Mouse (Mus musculus): ENCODE results near the gene Ophn1.

Gene Ophn1

GRCm38 (mm10) chrX:98890406-98891116 is at the start of gene Ophn1:
Gene Ophn1 (minus strand): TSS chrX:98891025.
- DNase-seq (ENCODE audit: low spot score) = peak; percentile 72

- DNase-seq (ENCODE audit: low spot score) = peak; percentile 93
Measured at GRCm38 (mm10) chrX:98937555-98938294, 46.9 kb upstream of the Ophn1 start.

- peak; percentile 93 for DNase-seq (ENCODE audit: low spot score)
Measured at GRCm38 (mm10) chrX:98936707-98937554, 46.1 kb upstream of the Ophn1 start.

GRCm38 (mm10) chrX:98936101-98936500 is 45.3 kb upstream of the Ophn1 start, which contains the start of gene Yipf6:
Gene Yipf6 (plus strand): TSS chrX:98936316.
- no peak for DNase-seq (ENCODE audit: low spot score)

- DNase-seq (ENCODE audit: low spot score) = no peak
Measured at GRCm38 (mm10) chrX:98919423-98919822, 28.6 kb upstream of the Ophn1 start.

GRCm38 (mm10) chrX:98908910-98909309 is 18.1 kb upstream of the Ophn1 start:
- no peak for DNase-seq (ENCODE audit: low spot score)

GRCm38 (mm10) chrX:98904226-98904625 is 13.4 kb upstream of the Ophn1 start:
- no peak for DNase-seq (ENCODE audit: low spot score)

- DNase-seq (ENCODE audit: low spot score) = peak; percentile 23
Measured at GRCm38 (mm10) chrX:98898307-98898706, 7.5 kb upstream of the Ophn1 start.

GRCm38 (mm10) chrX:98890072-98890405 is 786 bp downstream of the Ophn1 start:
- no peak for DNase-seq (ENCODE audit: low spot score)

GRCm38 (mm10) chrX:98881983-98882382 is 8.8 kb downstream of the Ophn1 start:
- no peak for DNase-seq (ENCODE audit: low spot score)

- no peak for DNase-seq (ENCODE audit: low spot score)
Measured at GRCm38 (mm10) chrX:98881085-98881484, 9.7 kb downstream of the Ophn1 start.

- DNase-seq (ENCODE audit: low spot score) = no peak
Measured at GRCm38 (mm10) chrX:98880314-98880713, 10.5 kb downstream of the Ophn1 start.

- DNase-seq (ENCODE audit: low spot score) = no peak
Measured at GRCm38 (mm10) chrX:98875144-98875543, 15.7 kb downstream of the Ophn1 start.

- DNase-seq (ENCODE audit: low spot score) = no peak
Measured at GRCm38 (mm10) chrX:98874086-98874485, 16.7 kb downstream of the Ophn1 start.

- no peak for DNase-seq (ENCODE audit: low spot score)
Measured at GRCm38 (mm10) chrX:98872064-98872463, 18.8 kb downstream of the Ophn1 start.

GRCm38 (mm10) chrX:98870541-98870940 is 20.3 kb downstream of the Ophn1 start:
- DNase-seq (ENCODE audit: low spot score) = no peak

- no peak for DNase-seq (ENCODE audit: low spot score)
Measured at GRCm38 (mm10) chrX:98869735-98870134, 21.1 kb downstream of the Ophn1 start.

GRCm38 (mm10) chrX:98869165-98869564 is 21.7 kb downstream of the Ophn1 start:
- no peak for DNase-seq (ENCODE audit: low spot score)

- DNase-seq (ENCODE audit: low spot score) = no peak
Measured at GRCm38 (mm10) chrX:98860167-98860566, 30.7 kb downstream of the Ophn1 start.

- peak; percentile 38 for DNase-seq (ENCODE audit: low spot score)
Measured at GRCm38 (mm10) chrX:98856046-98856445, 34.8 kb downstream of the Ophn1 start.

GRCm38 (mm10) chrX:98850869-98851268 is 40.0 kb downstream of the Ophn1 start:
- no peak for DNase-seq (ENCODE audit: low spot score)

GRCm38 (mm10) chrX:98841606-98842005 is 49.2 kb downstream of the Ophn1 start:
- no peak for DNase-seq (ENCODE audit: low spot score)

- no peak for DNase-seq (ENCODE audit: low spot score)
Measured at GRCm38 (mm10) chrX:98835989-98836388, 54.8 kb downstream of the Ophn1 start.
